Mouse (Mus musculus) hindbrain, embryonic 16.5 days (tissue): ENCODE data around the gene Arhgef25. TPM values are rescaled to one million over a fixed set of nuclear protein-coding genes. Genes with fewer than 3 reads are reported as not detected.

ENCODE experiments used
- ATAC-seq: fragments of 200-750 bp; cut with Nextera tagmentation; 2 replicates; pipeline ENCODE4 v1.8.0; 2017; ENCODE audit warnings: moderate TSS enrichment, moderate library complexity
- H3K27ac ChIP-seq: fragments of 300-500 bp; sonication (generic); 2 replicates; pipeline ENCODE4 v1.5.1; 2014; ENCODE audit warnings: low read depth, mild to moderate bottlenecking, control low read depth, low read length, moderate library complexity
- H3K27me3 ChIP-seq: fragments of 300-500 bp; sonication (generic); replicated peaks from 2 replicates; pipeline ENCODE4 v1.6.1; 2014; ENCODE audit warnings: low read length; ENCODE audit not compliant: control insufficient read depth, insufficient read depth
- H3K36me3 ChIP-seq: fragments of 300-500 bp; sonication (generic); 2 replicates; pipeline ENCODE4 v1.6.1; 2014; ENCODE audit warnings: mild to moderate bottlenecking, low read length, moderate library complexity, mixed read lengths; ENCODE audit not compliant: control insufficient read depth, insufficient read depth
- H3K4me1 ChIP-seq: fragments of 300-500 bp; sonication (generic); 2 replicates; pipeline ENCODE4 v1.6.1; 2014; ENCODE audit warnings: low read depth, low read length; ENCODE audit not compliant: control insufficient read depth, insufficient read depth
- H3K4me2 ChIP-seq: fragments of 300-500 bp; sonication (generic); 2 replicates; pipeline ENCODE4 v1.6.1; 2014; ENCODE audit warnings: mild to moderate bottlenecking, low read length, control low read depth, moderate library complexity
- H3K4me3 ChIP-seq: fragments of 300-500 bp; sonication (generic); 2 replicates; pipeline ENCODE4 v1.5.1; 2014; ENCODE audit warnings: mild to moderate bottlenecking, low read length, control low read depth, moderate library complexity
- H3K9ac ChIP-seq: fragments of 300-500 bp; sonication (generic); 2 replicates; pipeline ENCODE4 v1.6.1; 2014; ENCODE audit warnings: low read depth, mild to moderate bottlenecking, control low read depth, low read length, moderate library complexity
- H3K9me3 ChIP-seq: fragments of 300-500 bp; sonication (generic); 2 replicates; pipeline ENCODE4 v1.6.1; 2014; ENCODE audit warnings: mild to moderate bottlenecking, low read length, moderate library complexity; ENCODE audit not compliant: control insufficient read depth
- WGBS: fragments of 180-500 bp; shearing (Covaris S2); extraction: QIAGEN DNeasy Blood & Tissue Kit; methylation state at CpG from one replicate; pipeline ENCODE4 v1.1.7; 2014; 5-methylcytosine and 5-hydroxymethylcytosine counted together
- polyA plus RNA-seq: library from polyadenylated mRNA; unstranded; fragments of >200 nt; fragmentation: Nextera tagmentation; extraction: Ambion mirVana; gene quantifications from 2 replicates; pipeline ENCODE4 v1.2.1, GENCODE M21; 2015

Gene Arhgef25
- polyA plus RNA-seq, 1 experiment from 2014 or later: 29.1 TPM

DNA sequence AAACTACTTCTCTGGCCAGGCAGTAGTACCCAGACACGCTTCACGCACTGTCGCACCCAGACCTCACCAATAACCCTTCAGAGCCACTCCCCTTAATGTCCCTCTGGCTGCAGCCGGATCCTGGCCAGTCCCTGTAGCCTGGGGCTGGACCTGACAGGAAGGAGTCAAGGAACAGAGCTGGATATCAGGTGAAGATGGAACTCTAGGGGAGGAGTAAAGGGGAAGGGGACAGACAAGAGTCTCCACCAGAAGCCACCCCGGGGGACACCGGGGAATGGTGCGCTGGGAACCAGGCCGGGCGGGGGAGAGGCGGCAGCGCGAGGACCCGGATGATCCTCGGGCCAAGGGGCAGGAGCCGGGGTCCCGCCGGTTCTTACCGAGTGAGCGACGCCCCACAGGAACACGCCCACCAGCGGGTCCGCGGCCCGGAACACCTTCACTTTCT lies 21.1 kb upstream of the Arhgef25 start:
- Histone ChIP-seq H3K36me3 (peaks cover 10% of the 10 kb centered on the region), H3K4me3 (peak overlapping the region; percentile 68), H3K9ac (peak overlapping the region; percentile 78), H3K27me3 (no peaks in the 10 kb centered on the region), H3K4me2 (peak overlapping the region; percentile 92), H3K4me1 (peaks cover 13% of the 10 kb centered on the region), H3K9me3 (no peaks in the 10 kb centered on the region), H3K27ac (0 out of 2 replicates have a peak overlapping the region, but pooled peaks have one; percentile 37)
- ATAC-seq: peak; percentile 68
- WGBS: 2% methylated on average over 21 of the region's 25 CpGs

DNA sequence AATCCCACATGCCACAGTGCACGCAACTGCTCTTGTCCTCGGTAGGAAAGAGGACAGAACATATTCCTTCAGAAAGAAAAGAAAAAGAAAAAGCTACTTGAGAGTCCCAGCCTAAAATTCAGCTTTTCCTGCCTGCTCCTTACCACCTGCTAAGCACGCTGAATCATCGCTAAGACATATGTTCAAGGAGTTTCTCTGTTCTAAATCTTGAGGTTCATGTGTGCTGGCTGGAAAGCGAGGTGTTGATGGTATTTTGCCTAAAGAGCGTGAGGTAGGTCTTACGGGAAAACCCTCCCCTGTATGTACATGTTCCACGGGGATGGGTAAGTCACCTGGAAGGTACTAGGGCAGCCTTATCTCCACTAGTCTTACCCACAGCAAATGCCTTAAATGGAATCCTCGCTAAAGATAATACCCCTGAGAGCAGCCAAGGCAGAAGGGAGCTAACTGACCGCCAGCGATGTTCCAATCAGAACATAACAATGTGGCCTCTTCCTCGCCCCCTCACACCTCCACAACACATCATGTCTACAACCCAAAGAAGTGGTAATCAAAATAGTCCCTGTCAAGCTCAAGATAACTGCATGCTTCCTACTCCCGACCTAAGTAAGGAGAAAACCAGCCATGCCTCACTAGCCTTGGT lies 20.2 kb upstream of the Arhgef25 start:
- no peak for ATAC-seq
- WGBS: 89% methylated on average over 13 of the region's 13 CpGs
- H3K4me1 ChIP-seq: peaks cover 13% of the 10 kb centered on the region
- H3K27me3 ChIP-seq: no peaks in the 10 kb centered on the region
- peak overlapping the region; percentile 78; the same call in 1 of the 2 replicates for H3K9ac ChIP-seq
- no peaks in the 10 kb centered on the region for H3K9me3 ChIP-seq
- H3K27ac ChIP-seq: no peak overlapping the region
- peaks cover 10% of the 10 kb centered on the region for H3K36me3 ChIP-seq
- peak overlapping the region; percentile 68 for H3K4me3 ChIP-seq
- peak overlapping the region; percentile 92 for H3K4me2 ChIP-seq

DNA sequence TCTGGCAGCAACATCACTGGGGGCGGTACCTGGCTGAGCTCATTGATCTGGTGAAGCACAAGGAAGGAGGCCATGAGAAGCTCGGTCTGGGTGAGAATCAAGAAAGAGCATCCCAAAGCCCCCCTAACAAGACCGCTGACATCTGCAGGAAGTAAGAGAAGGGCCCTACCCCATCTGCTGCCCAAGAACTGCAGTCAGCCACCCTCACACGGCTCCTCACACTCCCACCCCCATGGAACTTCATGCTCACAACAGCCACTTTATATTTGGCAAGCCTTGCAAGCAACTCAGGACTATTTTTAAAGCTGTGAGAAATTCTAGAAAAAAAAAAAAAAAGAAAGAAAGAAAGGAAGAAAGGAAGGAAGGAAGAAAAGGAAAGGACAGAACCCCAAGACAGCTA lies 19.0 kb upstream of the Arhgef25 start:
- Histone ChIP-seq H3K36me3 (peaks cover 12% of the 10 kb centered on the region), H3K27me3 (no peaks in the 10 kb centered on the region), H3K4me2 (no peak overlapping the region), H3K4me1 (peaks cover 13% of the 10 kb centered on the region), H3K9me3 (no peaks in the 10 kb centered on the region), H3K9ac (no peak overlapping the region), H3K27ac (no peak overlapping the region), H3K4me3 (no peak overlapping the region)
- ATAC-seq: no peak
- WGBS: 82% methylated on average over 4 of the region's 4 CpGs

DNA sequence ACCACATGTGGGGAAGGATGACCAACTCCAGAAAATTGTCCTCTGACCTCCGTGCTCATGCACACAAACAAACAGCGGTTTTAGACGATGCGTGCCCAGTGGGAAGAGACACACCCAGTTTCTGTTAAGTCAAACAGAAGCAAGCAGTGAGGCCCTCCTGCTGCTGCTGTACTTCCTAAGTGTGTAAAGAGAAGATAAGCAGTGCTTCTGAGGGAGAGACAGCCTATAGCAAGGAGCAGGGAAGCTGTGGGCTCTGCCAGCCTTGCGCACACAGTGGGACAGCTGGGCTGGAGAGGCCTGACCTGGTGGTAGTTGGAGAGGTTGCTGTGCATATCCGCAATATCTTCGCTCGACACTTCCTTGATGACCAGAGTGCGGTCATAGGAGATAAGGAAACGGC lies 15.5 kb upstream of the Arhgef25 start:
- Histone ChIP-seq H3K4me3 (no peak overlapping the region), H3K4me2 (no peak overlapping the region), H3K36me3 (peaks cover 22% of the 10 kb centered on the region), H3K27me3 (no peaks in the 10 kb centered on the region), H3K9ac (no peak overlapping the region), H3K27ac (no peak overlapping the region), H3K9me3 (no peaks in the 10 kb centered on the region), H3K4me1 (peaks cover 8% of the 10 kb centered on the region)
- WGBS: 97% methylated on average over 10 of the region's 10 CpGs
- ATAC-seq: no peak

DNA sequence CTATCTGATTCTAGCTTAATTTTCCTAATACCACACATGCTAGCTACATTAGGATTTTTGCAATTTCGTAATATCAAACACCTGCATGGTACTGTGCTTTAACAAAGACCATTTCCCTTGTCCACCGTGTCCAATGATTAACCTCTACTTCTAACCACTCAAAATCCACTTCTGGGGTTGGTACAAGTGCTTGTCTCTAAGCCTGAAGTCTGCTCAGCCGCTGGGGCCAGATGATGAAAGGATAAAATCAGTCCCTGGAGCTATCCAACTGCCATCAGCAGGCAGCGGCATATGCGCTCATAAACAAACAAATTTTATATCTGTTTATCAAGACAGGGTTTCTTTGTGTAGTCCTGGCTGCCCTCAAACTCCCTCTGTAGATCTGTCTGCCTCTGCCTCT lies 14.7 kb upstream of the Arhgef25 start:
- no peak overlapping the region for H3K9ac ChIP-seq
- H3K4me2 ChIP-seq: no peak overlapping the region
- H3K27me3 ChIP-seq: no peaks in the 10 kb centered on the region
- no peak overlapping the region for H3K4me3 ChIP-seq
- no peak overlapping the region for H3K27ac ChIP-seq
- WGBS: 89% methylated on average over 5 of the region's 5 CpGs
- no peaks in the 10 kb centered on the region for H3K9me3 ChIP-seq
- ATAC-seq: no peak
- peaks cover 27% of the 10 kb centered on the region for H3K36me3 ChIP-seq
- H3K4me1 ChIP-seq: peaks cover under 1% of the 10 kb centered on the region

DNA sequence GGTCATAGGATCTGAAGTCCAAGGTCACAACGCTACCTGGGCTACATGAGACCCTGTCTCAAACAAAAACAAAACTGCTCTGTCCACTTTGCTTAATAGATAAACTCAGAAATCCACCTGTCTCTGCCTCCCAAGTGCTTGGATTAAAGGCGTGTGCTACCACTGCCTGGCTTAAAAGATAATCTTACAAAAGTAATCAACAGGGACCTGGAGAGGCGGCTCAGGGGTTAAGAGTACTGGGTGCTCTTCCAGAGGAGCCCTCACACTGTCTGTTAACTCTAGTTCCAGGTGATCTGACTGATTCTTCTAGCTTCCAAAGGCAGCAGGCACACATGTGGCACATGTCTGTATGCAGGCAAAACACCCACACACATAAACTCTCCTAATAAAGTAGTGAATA lies 13.2 kb upstream of the Arhgef25 start:
- 98% methylated on average over 3 of the region's 3 CpGs for WGBS
- Histone ChIP-seq H3K27ac (no peak overlapping the region), H3K36me3 (peaks cover 34% of the 10 kb centered on the region), H3K9ac (no peak overlapping the region), H3K4me1 (no peaks in the 10 kb centered on the region), H3K27me3 (no peaks in the 10 kb centered on the region), H3K9me3 (no peaks in the 10 kb centered on the region), H3K4me3 (no peak overlapping the region), H3K4me2 (no peak overlapping the region)
- no peak for ATAC-seq

DNA sequence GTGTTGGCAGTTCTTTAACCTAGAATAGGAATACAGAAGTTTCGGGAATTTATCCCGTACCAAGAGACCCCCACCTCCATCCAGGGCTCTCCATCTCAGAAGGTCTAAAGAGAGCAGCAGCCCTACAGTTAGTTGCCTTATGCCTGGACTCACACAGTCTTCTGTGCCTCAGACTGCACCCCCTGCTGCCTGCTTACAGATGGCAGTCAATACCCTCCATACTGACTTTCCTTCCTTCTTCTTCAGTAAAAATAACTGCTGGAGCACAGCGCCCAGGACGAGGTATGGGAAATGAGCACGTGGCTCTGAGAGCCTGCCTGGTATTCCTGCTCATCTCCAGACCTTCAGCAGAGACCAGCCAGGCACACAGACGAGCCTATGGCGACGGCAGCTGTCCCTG lies 10.4 kb upstream of the Arhgef25 start:
- H3K27ac ChIP-seq: no peak overlapping the region
- H3K9me3 ChIP-seq: no peaks in the 10 kb centered on the region
- no peaks in the 10 kb centered on the region for H3K27me3 ChIP-seq
- WGBS: 88% methylated on average over 8 of the region's 8 CpGs
- H3K4me3 ChIP-seq: no peak overlapping the region
- H3K9ac ChIP-seq: no peak overlapping the region
- H3K4me2 ChIP-seq: no peak overlapping the region
- peaks cover 8% of the 10 kb centered on the region; the same call in 1 of the 2 replicates for H3K4me1 ChIP-seq
- no peak for ATAC-seq
- peaks cover 30% of the 10 kb centered on the region for H3K36me3 ChIP-seq

DNA sequence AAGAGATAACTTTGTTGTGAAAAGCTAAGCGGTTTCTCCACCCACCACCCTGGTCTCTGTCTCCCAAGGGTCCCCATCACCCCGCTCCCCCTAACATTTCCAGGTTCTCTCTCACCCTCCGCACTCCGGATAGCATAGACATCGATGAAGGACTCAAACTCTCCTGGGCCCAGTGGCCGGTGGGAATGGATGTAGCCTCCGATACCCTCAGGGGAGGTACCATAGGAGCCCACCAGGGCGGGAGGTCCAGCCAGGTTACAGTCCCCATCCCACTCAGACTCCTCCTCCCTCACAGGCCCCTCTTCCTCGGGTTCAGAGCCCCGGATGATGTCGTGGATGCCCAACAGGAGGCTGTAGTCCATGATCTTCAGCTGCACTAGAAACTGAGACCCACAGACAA lies 9.6 kb upstream of the Arhgef25 start:
- Histone ChIP-seq H3K4me1 (peaks cover 13% of the 10 kb centered on the region), H3K4me3 (no peak overlapping the region), H3K9ac (no peak overlapping the region), H3K27me3 (no peaks in the 10 kb centered on the region), H3K9me3 (no peaks in the 10 kb centered on the region), H3K4me2 (no peak overlapping the region), H3K36me3 (peaks cover 28% of the 10 kb centered on the region), H3K27ac (no peak overlapping the region)
- WGBS: 89% methylated on average over 11 of the region's 11 CpGs
- ATAC-seq: no peak

DNA sequence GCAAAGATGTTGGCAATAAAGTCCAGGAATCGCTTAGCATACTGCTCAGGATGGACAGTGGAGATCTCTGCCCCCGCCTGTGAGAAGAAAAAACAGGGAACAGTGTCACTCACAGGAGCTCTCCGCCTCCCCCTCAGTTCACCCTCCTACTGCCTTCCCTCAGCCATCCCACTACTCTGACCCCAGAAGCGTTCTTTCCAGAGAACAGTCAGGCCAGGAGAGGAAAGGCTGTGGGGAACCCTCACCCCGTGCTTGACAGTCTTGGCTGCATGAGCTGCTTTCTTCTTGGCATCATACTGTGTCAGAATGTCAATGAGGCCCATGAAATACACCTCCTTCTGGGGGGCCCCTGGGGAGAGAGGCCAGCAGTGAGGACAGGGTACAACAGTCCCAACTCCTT lies 9.2 kb upstream of the Arhgef25 start:
- H3K27ac ChIP-seq: no peak overlapping the region
- WGBS: 66% methylated on average over 5 of the region's 5 CpGs
- H3K4me3 ChIP-seq: no peak overlapping the region
- peaks cover 27% of the 10 kb centered on the region for H3K36me3 ChIP-seq
- H3K4me2 ChIP-seq: no peak overlapping the region
- peak; percentile 5; the same call in 1 of the 2 replicates for ATAC-seq
- H3K27me3 ChIP-seq: no peaks in the 10 kb centered on the region
- H3K9ac ChIP-seq: no peak overlapping the region
- no peaks in the 10 kb centered on the region for H3K9me3 ChIP-seq
- H3K4me1 ChIP-seq: peaks cover 17% of the 10 kb centered on the region
